Mouse (Mus musculus) G1E (cell line): Measurements from ENCODE around the gene Irak1bp1.

ENCODE experiments used
- CTCF ChIP-seq: IDR thresholded peaks from 2 replicates; pipeline ENCODE4 v1.5.1; 2012; ENCODE audit warnings: low read depth, low read length, inconsistent platforms, mixed read lengths
- GATA1 ChIP-seq: IDR thresholded peaks from 2 replicates; pipeline ENCODE4 v1.6.1; 2012; ENCODE audit warnings: borderline replicate concordance, low read length, inconsistent platforms, mixed read lengths
- GATA2 ChIP-seq: IDR thresholded peaks from 2 replicates; pipeline ENCODE4 v1.6.1; 2012; ENCODE audit warnings: low read depth, low read length, inconsistent platforms, borderline replicate concordance
- POLR2AphosphoS5 ChIP-seq: IDR thresholded peaks from 2 replicates; pipeline ENCODE4 v1.6.1; 2012; ENCODE audit warnings: low read depth, low read length, inconsistent platforms; ENCODE audit not compliant: insufficient replicate concordance
- TAL1 ChIP-seq: conservative IDR thresholded peaks from 2 replicates; pipeline ENCODE4 v1.6.1; 2012; ENCODE audit warnings: low read depth, low read length, inconsistent platforms, mixed read lengths

- TF ChIP-seq CTCF (no peak), GATA1 (no peak), POLR2AphosphoS5 (no peak), TAL1 (no peak), GATA2 (no peak)
Observed at GRCm38 (mm10) chr9:82884177-82884576, 54.8 kb downstream of the Irak1bp1 start.
